Mouse (Mus musculus) megakaryocyte-erythroid progenitor cell, adult 5-6 weeks (primary cell): ENCODE measurements around the gene Itm2c. TPM values are rescaled to one million over a fixed set of nuclear protein-coding genes. Genes with fewer than 3 reads are reported as not detected.

Experiments
- ATAC-seq: replicated peaks from 2 replicates; pipeline ENCODE4 v1.8.0; 2016; ENCODE audit warnings: mild to moderate bottlenecking, inconsistent platforms; ENCODE audit not compliant: severe bottlenecking, poor library complexity, low FRiP score, low TSS enrichment
- total RNA-seq, 2 experiments: library from RNA; stranded (forward) in 1 of 2; stranded (reverse) in 1 of 2; fragments of 200-1000, 215-1000 nt in 1 of 2; fragments of >200 nt in 1 of 2; fragmentation: Nextera tagmentation in 1 of 2; gene quantifications; 2 replicates each; pipeline ENCODE4 v1.2.3; 2014 to 2017

Itm2c gene
- total RNA-seq, 2 experiments from 2014 or later, result 12.3 to 17.6 TPM

GRCm38 (mm10) chr1:85897901-85898760, 4.0 kb downstream of the Itm2c start:
- ATAC-seq, result no peak

GRCm38 (mm10) chr1:85898761-85899387, 4.8 kb downstream of the Itm2c start:
- no peak for ATAC-seq

- ATAC-seq, result no peak
Measured at GRCm38 (mm10) chr1:85899388-85899761, 5.3 kb downstream of the Itm2c start.

- ATAC-seq, result no peak
Measured at GRCm38 (mm10) chr1:85900521-85901333, 6.6 kb downstream of the Itm2c start.

GRCm38 (mm10) chr1:85901516-85902107, 7.5 kb downstream of the Itm2c start:
- no peak for ATAC-seq

- no peak for ATAC-seq
Measured at GRCm38 (mm10) chr1:85902108-85902561, 8.1 kb downstream of the Itm2c start.

GRCm38 (mm10) chr1:85906892-85907291, 12.8 kb downstream of the Itm2c start:
- ATAC-seq, result no peak

GRCm38 (mm10) chr1:85908754-85909590, 14.9 kb downstream of the Itm2c start:
- ATAC-seq, result no peak

GRCm38 (mm10) chr1:85913078-85913755, 19.1 kb downstream of the Itm2c start:
- ATAC-seq, result no peak

GRCm38 (mm10) chr1:85915890-85916289, 21.8 kb downstream of the Itm2c start:
- no peak for ATAC-seq

GRCm38 (mm10) chr1:85916830-85917450, 22.9 kb downstream of the Itm2c start:
- no peak for ATAC-seq

GRCm38 (mm10) chr1:85919621-85920020, 25.5 kb downstream of the Itm2c start:
- ATAC-seq, result no peak

- ATAC-seq, result no peak
Measured at GRCm38 (mm10) chr1:85921725-85922124, 27.6 kb downstream of the Itm2c start.

GRCm38 (mm10) chr1:85922127-85922864, 28.2 kb downstream of the Itm2c start:
- no peak for ATAC-seq

GRCm38 (mm10) chr1:85922865-85923211, 28.8 kb downstream of the Itm2c start:
- no peak for ATAC-seq

GRCm38 (mm10) chr1:85925183-85925582, 31.1 kb downstream of the Itm2c start:
- ATAC-seq, result no peak

GRCm38 (mm10) chr1:85928057-85928687, 34.1 kb downstream of the Itm2c start, which contains the start of gene 4933407L21Rik:
TSS of gene 4933407L21Rik (plus strand) at chr1:85928483.
- no peak for ATAC-seq
